Mouse (Mus musculus): ENCODE data around the gene Il6st. TPM values are rescaled to one million over a fixed set of nuclear protein-coding genes. Genes with fewer than 3 reads are reported as not detected.
A peak's percentile ranks its signal among the peaks of the same experiment; 100 is the strongest.

Gene Il6st
- total RNA-seq, 2 experiments from 2014 or later, result 149 to 157 TPM

GRCm38 (mm10) chr13:112442867-112443529 is 20.9 kb upstream of the Il6st start:
- no peak for DNase-seq

- DNase-seq, result no peak
Observed at GRCm38 (mm10) chr13:112447108-112447665, 16.7 kb upstream of the Il6st start.

- no peak for DNase-seq
Observed at GRCm38 (mm10) chr13:112450210-112450609, 13.7 kb upstream of the Il6st start.

- peak; percentile 3 for DNase-seq
Observed at GRCm38 (mm10) chr13:112457366-112457765, 6.5 kb upstream of the Il6st start.

GRCm38 (mm10) chr13:112458016-112458415 is 5.9 kb upstream of the Il6st start:
- peak; percentile 3 for DNase-seq

GRCm38 (mm10) chr13:112458435-112459018 is 5.3 kb upstream of the Il6st start:
- no peak for DNase-seq

- peak; percentile 3 for DNase-seq
Observed at GRCm38 (mm10) chr13:112459956-112460355, 3.9 kb upstream of the Il6st start.

GRCm38 (mm10) chr13:112462411-112462987 is 1.4 kb upstream of the Il6st start:
- peak; percentile 2 for DNase-seq

- DNase-seq, result no peak
Observed at GRCm38 (mm10) chr13:112463337-112463802, 500 bp upstream of the Il6st start.

- peak; percentile 21 for DNase-seq
Observed at GRCm38 (mm10) chr13:112464626-112465287, 887 bp downstream of the Il6st start.

- no peak for DNase-seq
Observed at GRCm38 (mm10) chr13:112465585-112465984, 1.7 kb downstream of the Il6st start.

GRCm38 (mm10) chr13:112466136-112466945 is 2.5 kb downstream of the Il6st start:
- peak; percentile 36 for DNase-seq

- DNase-seq, result no peak
Observed at GRCm38 (mm10) chr13:112466946-112467255, 3.0 kb downstream of the Il6st start.

- no peak for DNase-seq
Observed at GRCm38 (mm10) chr13:112467384-112467783, 3.5 kb downstream of the Il6st start.

GRCm38 (mm10) chr13:112469491-112469890 is 5.6 kb downstream of the Il6st start:
- no peak for DNase-seq

- DNase-seq, result no peak
Observed at GRCm38 (mm10) chr13:112471201-112471600, 7.3 kb downstream of the Il6st start.

GRCm38 (mm10) chr13:112472401-112473023 is 8.6 kb downstream of the Il6st start:
- no peak for DNase-seq

GRCm38 (mm10) chr13:112473757-112474755 is 10.2 kb downstream of the Il6st start:
- DNase-seq, result no peak

- DNase-seq, result no peak
Observed at GRCm38 (mm10) chr13:112479032-112479431, 15.2 kb downstream of the Il6st start.

- DNase-seq, result no peak
Observed at GRCm38 (mm10) chr13:112479926-112480325, 16.1 kb downstream of the Il6st start.

Measured in heart, postnatal 4 days (tissue).